Mouse (Mus musculus) liver, postnatal 0 days (tissue): ENCODE measurements at regions not wholly inside any gene's neighbourhood (a gene's known extent, or its start where the extent isn't known, plus 50 kb on each side); places are given as distances from the start of the nearest gene placed in this dataset.

Experiments used
- CTCF ChIP-seq: sonication (generic); IDR thresholded peaks from 2 replicates; pipeline ENCODE4 v1.5.1; 2016; ENCODE audit warnings: antibody characterized with exemption, low read depth
- EP300 ChIP-seq: IDR thresholded peaks from 2 replicates; pipeline ENCODE4 v1.6.1; 2016; ENCODE audit warnings: antibody characterized with exemption, low read depth, mild to moderate bottlenecking

- TF ChIP-seq CTCF (no peak), EP300 (no peak)
Measured at GRCm38 (mm10) chr7:77771711-77772449, 965.9 kb downstream of the Ntrk3 start.
